Mouse (Mus musculus): ENCODE results near the gene Frmd6. TPM values are rescaled to one million over a fixed set of nuclear protein-coding genes. Genes with fewer than 3 reads are reported as not detected.

Gene Frmd6
- 10 to 100 TPM; 14.2 to 14.4 TPM for total RNA-seq (2021)
- long read RNA-seq, experiment 1, partial matches to known transcripts = 1 of 6 reads
- long read RNA-seq, experiment 1, other reads (novel, unspliced or antisense) = 5 of 6 reads
- long read RNA-seq, experiment 2, full-length matches to known transcripts = 1 of 6 reads
- long read RNA-seq, experiment 2, partial matches to known transcripts = 0 of 6 reads
- long read RNA-seq, experiment 2, other reads (novel, unspliced or antisense) = 5 of 6 reads

DNA sequence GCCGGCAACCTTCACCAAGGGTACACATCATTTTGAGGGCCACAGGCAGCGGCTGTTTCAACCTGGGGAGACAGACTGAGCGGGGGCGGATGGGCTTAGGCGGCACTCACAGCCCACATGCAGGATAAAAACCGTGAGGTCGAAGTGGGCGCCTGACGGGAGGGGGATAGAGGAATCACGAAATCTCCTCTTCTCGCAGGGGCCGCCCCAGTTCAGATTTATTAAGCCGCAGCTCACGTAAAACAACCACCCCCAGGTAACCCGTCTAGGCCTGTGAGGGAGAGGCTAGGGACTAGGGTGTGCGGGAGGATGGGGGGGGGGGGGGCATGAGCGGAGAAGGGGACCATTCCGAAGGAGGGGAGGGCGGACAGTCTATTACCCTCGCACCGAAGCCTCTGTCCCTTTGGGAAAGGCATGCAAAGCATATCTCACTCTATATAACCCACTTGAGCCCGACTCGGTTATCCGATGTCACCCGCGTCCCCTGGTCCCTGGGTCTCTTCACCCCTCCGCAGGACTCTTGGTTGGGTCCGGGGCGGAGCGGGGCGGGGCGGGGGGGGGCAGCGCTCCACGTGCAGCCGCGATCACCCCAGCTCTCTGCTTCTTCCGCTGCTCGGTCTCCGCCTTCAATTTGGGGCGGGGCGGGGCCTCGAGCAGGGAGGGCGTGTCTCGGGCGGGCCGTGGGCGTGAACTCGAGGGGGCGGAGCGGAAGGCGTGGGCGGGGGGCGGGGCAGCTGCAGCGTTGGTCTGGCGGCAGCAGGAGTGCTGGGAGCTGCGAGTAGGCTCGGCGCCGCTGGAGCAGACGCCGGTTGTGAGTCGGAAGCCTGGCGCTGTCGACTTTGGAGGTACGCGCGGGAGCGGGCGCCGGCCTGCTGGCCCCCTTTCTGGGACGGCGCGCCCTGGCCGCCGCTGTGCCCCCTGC, at the start of gene Frmd6:
Gene Frmd6 (plus strand): TSS at position 786 of the 922 bp plus-strand sequence.
- peak; percentile 88 to 94 for DNase-seq
- intact Hi-C loops (cut with DNase I) = loop anchor here (5.0 kb wide), 3 partner anchors 57 to 328 kb away; no protein-coding TSS in a partner anchor

- no peak for DNase-seq
- intact Hi-C loops (cut with DNase I) = no loop called here
Observed at GRCm38 (mm10) chr12:70775609-70776008, 49.7 kb upstream of the Frmd6 start.

GRCm38 (mm10) chr12:70776683-70777082, 48.6 kb upstream of the Frmd6 start:
- intact Hi-C loops (cut with DNase I) = no loop called here

GRCm38 (mm10) chr12:70777466-70777865, 47.8 kb upstream of the Frmd6 start:
- intact Hi-C loops (cut with DNase I) = no loop called here
- no peak for DNase-seq

More at GRCm38 (mm10) chr12:70776683-70777082, 48.6 kb upstream of the Frmd6 start:
- DNase-seq = no peak

DNA sequence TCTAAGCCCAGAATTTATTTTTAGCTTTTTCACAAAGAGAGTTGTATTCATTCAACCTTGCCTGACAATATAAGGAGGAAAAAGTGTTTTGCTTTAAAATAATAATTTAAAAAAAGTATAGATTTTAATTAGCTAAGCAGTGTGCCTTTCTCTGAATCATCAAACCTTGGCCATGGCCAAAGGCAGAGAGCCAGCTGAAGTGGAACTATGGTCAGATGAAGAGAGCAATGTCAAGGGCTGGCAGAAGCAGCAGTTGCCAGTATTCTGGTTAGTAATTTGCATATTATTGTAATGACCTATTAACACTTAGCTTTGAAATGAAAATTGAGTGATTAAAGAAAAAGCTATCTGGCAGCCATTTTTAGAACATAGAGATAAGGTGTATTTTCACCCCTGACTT, 47.4 kb upstream of the Frmd6 start:
- intact Hi-C loops (cut with DNase I) = no loop called here
- DNase-seq = no peak

- intact Hi-C loops (cut with DNase I) = no loop called here
- DNase-seq = no peak
Observed at GRCm38 (mm10) chr12:70778271-70778670, 47.0 kb upstream of the Frmd6 start.

DNA sequence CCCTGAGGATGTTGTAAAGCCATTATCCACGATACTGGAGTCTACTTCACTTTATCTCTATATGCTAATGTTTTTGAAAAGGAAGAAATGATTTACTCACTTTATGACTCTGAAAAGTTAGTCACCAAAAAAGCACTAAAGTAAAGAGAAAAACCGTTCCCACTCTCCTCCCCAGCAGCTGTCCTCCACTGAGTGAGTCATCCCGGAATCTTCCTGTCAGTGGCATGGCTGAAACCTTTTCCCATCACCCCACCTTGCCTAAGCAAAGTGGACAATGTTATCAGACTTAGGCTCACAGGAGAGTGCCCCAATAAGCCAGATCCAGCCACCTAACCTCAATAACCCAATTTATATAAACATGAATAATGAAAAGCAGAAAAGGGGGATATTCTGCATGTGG, 46.6 kb upstream of the Frmd6 start:
- no peak for DNase-seq
- intact Hi-C loops (cut with DNase I) = no loop called here

DNA sequence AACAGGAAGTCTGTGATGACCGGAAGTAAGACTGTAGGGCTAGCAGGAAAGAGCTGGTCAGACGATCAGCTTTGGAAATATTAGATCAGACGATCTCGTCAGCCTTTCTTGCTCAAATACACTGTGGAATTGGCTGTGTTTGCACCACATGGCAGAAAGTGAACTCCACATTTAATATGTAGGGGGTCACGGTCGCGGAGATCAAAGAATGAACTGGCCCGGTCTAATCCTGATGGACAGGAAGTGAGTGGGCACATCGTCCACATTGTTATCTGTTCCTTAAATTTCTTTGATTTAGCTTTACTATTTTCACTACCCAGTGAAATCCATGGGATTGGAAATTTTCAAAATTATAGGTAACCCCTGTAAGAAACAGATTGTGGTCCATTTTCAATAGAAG, 42.3 kb upstream of the Frmd6 start:
- no peak for DNase-seq
- intact Hi-C loops (cut with DNase I) = no loop called here

GRCm38 (mm10) chr12:70783475-70784239, 41.7 kb upstream of the Frmd6 start:
- no peak for DNase-seq
- intact Hi-C loops (cut with DNase I) = no loop called here

DNA sequence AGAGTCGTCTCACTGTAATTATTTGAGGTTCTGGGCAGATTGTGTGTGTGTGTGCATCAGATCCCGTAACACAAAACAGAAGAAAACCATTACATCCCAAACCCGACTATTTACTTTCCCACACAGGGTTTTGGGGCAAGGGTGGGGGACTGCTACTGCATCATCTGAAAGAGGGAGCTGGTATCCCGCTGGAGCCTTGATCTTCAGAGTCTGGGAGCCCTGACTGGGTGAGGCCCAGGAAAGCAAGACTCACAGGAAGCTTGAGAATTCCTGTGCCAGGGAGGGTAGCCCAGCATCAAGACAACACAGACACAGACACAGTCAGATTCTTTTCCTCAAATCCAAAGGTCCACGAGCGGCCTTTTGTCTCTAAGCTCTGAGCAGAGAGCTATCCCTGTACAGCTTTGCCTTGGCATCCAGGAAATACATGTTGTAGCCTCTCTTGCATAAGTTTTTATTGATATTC, 41.0 kb upstream of the Frmd6 start:
- no peak for DNase-seq
- intact Hi-C loops (cut with DNase I) = no loop called here

GRCm38 (mm10) chr12:70789341-70789740, 36.0 kb upstream of the Frmd6 start:
- no peak for DNase-seq
- intact Hi-C loops (cut with DNase I) = no loop called here

DNA sequence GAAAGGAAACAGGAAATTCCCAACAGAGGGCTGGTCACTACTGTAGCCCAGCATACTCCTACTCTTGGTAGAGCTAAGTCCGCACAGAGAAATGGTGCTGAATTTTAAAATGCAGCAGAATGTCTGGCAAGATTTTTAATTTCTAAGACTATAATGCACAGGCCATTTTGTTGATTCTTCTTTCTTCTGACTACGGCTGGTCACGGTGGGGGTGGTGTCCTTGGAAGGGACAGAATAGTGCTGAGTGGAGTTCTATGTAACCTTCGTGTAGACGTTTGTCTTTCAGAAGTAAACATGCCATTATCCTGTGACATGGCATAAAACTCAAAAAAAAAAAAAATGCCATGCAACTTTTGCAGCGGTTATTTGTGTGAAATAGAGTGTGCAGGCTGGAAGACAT, 32.0 kb upstream of the Frmd6 start:
- intact Hi-C loops (cut with DNase I) = no loop called here

GRCm38 (mm10) chr12:70794543-70795388, 30.5 kb upstream of the Frmd6 start:
- intact Hi-C loops (cut with DNase I) = no loop called here
- DNase-seq = no peak

More for the DNA sequence above, 32.0 kb upstream of the Frmd6 start:
- no peak for DNase-seq

DNA sequence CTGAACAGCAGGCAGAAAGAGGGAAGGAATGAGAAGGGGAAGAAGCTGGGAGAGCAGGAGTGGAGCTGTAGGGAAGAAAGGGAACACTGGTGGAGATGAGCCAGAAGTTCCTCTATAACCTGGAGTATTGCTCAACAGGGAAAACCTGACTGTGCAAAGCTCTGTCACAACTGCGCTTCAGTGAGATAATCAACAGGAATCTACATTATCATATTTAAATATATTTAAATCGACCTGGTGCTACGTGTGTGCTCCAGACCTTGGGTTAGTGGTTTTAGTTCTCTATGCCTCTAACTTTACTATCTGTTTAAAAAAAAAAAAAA, 30.0 kb upstream of the Frmd6 start:
- DNase-seq = no peak
- intact Hi-C loops (cut with DNase I) = no loop called here

GRCm38 (mm10) chr12:70798496-70798895, 26.8 kb upstream of the Frmd6 start:
- DNase-seq = no peak
- intact Hi-C loops (cut with DNase I) = no loop called here

- peak in 1 of 2 experiments; percentile 21 for DNase-seq
- intact Hi-C loops (cut with DNase I) = no loop called here
Observed at GRCm38 (mm10) chr12:70799231-70800002, 25.9 kb upstream of the Frmd6 start.

- intact Hi-C loops (cut with DNase I) = no loop called here
- DNase-seq = no peak
Observed at GRCm38 (mm10) chr12:70800086-70800485, 25.2 kb upstream of the Frmd6 start.

- intact Hi-C loops (cut with DNase I) = no loop called here
Observed at GRCm38 (mm10) chr12:70801361-70801760, 24.0 kb upstream of the Frmd6 start.

GRCm38 (mm10) chr12:70803494-70803893, 21.8 kb upstream of the Frmd6 start:
- intact Hi-C loops (cut with DNase I) = no loop called here
- no peak for DNase-seq

More at GRCm38 (mm10) chr12:70801361-70801760, 24.0 kb upstream of the Frmd6 start:
- DNase-seq = no peak

Measured in gastrocnemius, postnatal 36 days (tissue).